Mouse (Mus musculus): Measurements from ENCODE around the gene B4galnt3.

Gene B4galnt3

GRCm38 (mm10) chr6:120274887-120275286, 19.5 kb downstream of the B4galnt3 start:
- DNase-seq (ENCODE audit: low spot score in 2 of 2), result no peak

GRCm38 (mm10) chr6:120274181-120274580, 20.2 kb downstream of the B4galnt3 start:
- DNase-seq (ENCODE audit: low spot score in 2 of 2), result no peak

- no peak for DNase-seq (ENCODE audit: low spot score in 2 of 2)
These were observed 30.2 kb downstream of the B4galnt3 start for GRCm38 (mm10) chr6:120264151-120264550.

- no peak for DNase-seq (ENCODE audit: low spot score in 2 of 2)
These were observed 30.8 kb downstream of the B4galnt3 start for GRCm38 (mm10) chr6:120263608-120264007.

GRCm38 (mm10) chr6:120262886-120263531, 31.4 kb downstream of the B4galnt3 start:
- no peak for DNase-seq (ENCODE audit: low spot score in 2 of 2)

- DNase-seq (ENCODE audit: low spot score in 2 of 2), result no peak
These were observed 34.9 kb downstream of the B4galnt3 start for GRCm38 (mm10) chr6:120259481-120259880.

GRCm38 (mm10) chr6:120256431-120256935, 37.9 kb downstream of the B4galnt3 start:
- DNase-seq (ENCODE audit: low spot score in 2 of 2), result no peak

- no peak for DNase-seq (ENCODE audit: low spot score in 2 of 2)
These were observed 38.7 kb downstream of the B4galnt3 start for GRCm38 (mm10) chr6:120255701-120256100.

GRCm38 (mm10) chr6:120255144-120255543, 39.2 kb downstream of the B4galnt3 start:
- DNase-seq (ENCODE audit: low spot score in 2 of 2), result no peak

- no peak for DNase-seq (ENCODE audit: low spot score in 2 of 2)
These were observed 39.7 kb downstream of the B4galnt3 start for GRCm38 (mm10) chr6:120254640-120255039.

GRCm38 (mm10) chr6:120252741-120253140, 41.6 kb downstream of the B4galnt3 start:
- no peak for DNase-seq (ENCODE audit: low spot score in 2 of 2)

- no peak for DNase-seq (ENCODE audit: low spot score in 2 of 2)
These were observed 43.3 kb downstream of the B4galnt3 start for GRCm38 (mm10) chr6:120251010-120251409.

- DNase-seq (ENCODE audit: low spot score in 2 of 2), result no peak
These were observed 44.5 kb downstream of the B4galnt3 start for GRCm38 (mm10) chr6:120249831-120250230.

GRCm38 (mm10) chr6:120246676-120247075, 47.7 kb downstream of the B4galnt3 start:
- no peak for DNase-seq (ENCODE audit: low spot score in 2 of 2)

- no peak for DNase-seq (ENCODE audit: low spot score in 2 of 2)
These were observed 51.1 kb downstream of the B4galnt3 start for GRCm38 (mm10) chr6:120243250-120243649.

GRCm38 (mm10) chr6:120242530-120242929, 51.8 kb downstream of the B4galnt3 start:
- no peak for DNase-seq (ENCODE audit: low spot score in 2 of 2)

- DNase-seq (ENCODE audit: low spot score in 2 of 2), result no peak
These were observed 52.9 kb downstream of the B4galnt3 start for GRCm38 (mm10) chr6:120241453-120241852.

GRCm38 (mm10) chr6:120240461-120240860, 53.9 kb downstream of the B4galnt3 start:
- DNase-seq (ENCODE audit: low spot score in 2 of 2), result no peak

GRCm38 (mm10) chr6:120235874-120236273, 58.5 kb downstream of the B4galnt3 start:
- DNase-seq (ENCODE audit: low spot score in 2 of 2), result no peak

- no peak for DNase-seq (ENCODE audit: low spot score in 2 of 2)
These were observed 61.5 kb downstream of the B4galnt3 start for GRCm38 (mm10) chr6:120232885-120233284.

- no peak for DNase-seq (ENCODE audit: low spot score in 2 of 2)
These were observed 63.9 kb downstream of the B4galnt3 start for GRCm38 (mm10) chr6:120230441-120230840.

- DNase-seq (ENCODE audit: low spot score in 2 of 2), result no peak
These were observed 64.6 kb downstream of the B4galnt3 start for GRCm38 (mm10) chr6:120229806-120230205.

- no peak for DNase-seq (ENCODE audit: low spot score in 2 of 2)
These were observed 67.3 kb downstream of the B4galnt3 start for GRCm38 (mm10) chr6:120227068-120227467.

GRCm38 (mm10) chr6:120225355-120225754, 69.0 kb downstream of the B4galnt3 start:
- DNase-seq (ENCODE audit: low spot score in 2 of 2), result no peak

All from spleen, postnatal 4 days (tissue).